Comparison of ENCODE assay signal across 19 mouse cellular contexts in genomic region chr11:114792931-114793494, GRCm38 (mm10). TPM values are rescaled to one million over a fixed set of nuclear protein-coding genes. Genes with fewer than 3 reads are reported as not detected.
DNase-seq lines count a peak whose midpoint lies in the region; ATAC-seq and TF ChIP-seq lines count a peak whose summit lies in the region.
"Had no signal": no experiment of that assay in that cellular context is flagged by ENCODE, and none has a peak within 500 bp of the region (broad histone marks: within the 10 kb centered on the region; RNA-seq: fewer than 3 reads in every experiment).

No protein-coding gene starts in this region.

- no peak overlapping the region; the same call in 1 of the 2 replicates for H3K9ac ChIP-seq in forebrain, embryonic 16.5 days (replicated peaks; ENCODE audit: low read depth, low read length)
- H3K9ac ChIP-seq in midbrain, embryonic 11.5 days (ENCODE audit: low read length): peak overlapping the region; percentile 82

- 39% methylated on average over 5 of the region's 5 CpGs for WGBS in forebrain, embryonic 16.5 days
- WGBS in midbrain, embryonic 11.5 days: 53% methylated on average over 5 of the region's 5 CpGs

- H3K9me3 ChIP-seq in forebrain, embryonic 16.5 days (ENCODE audit: control insufficient read depth, low read length): no peaks in the 10 kb centered on the region
- H3K9me3 ChIP-seq in midbrain, embryonic 11.5 days (ENCODE audit: control insufficient read depth, low read length): no peaks in the 10 kb centered on the region
- H3K9me3 ChIP-seq: megakaryocyte, embryonic 14.5 days had no signal

- no peaks in the 10 kb centered on the region for H3K36me3 ChIP-seq in forebrain, embryonic 16.5 days (ENCODE audit: control insufficient read depth, insufficient read depth)
- H3K36me3 ChIP-seq in midbrain, embryonic 11.5 days (ENCODE audit: control insufficient read depth, insufficient read depth, low read length): 0 out of 2 replicates have a peak, but pooled peaks cover 4% of the 10 kb centered on the region

- TF ChIP-seq POLR2A in bone marrow macrophage, adult 2 months (IDR thresholded peaks at IDR 0.05; ENCODE audit: borderline replicate concordance, low read depth, low read length): no peak

- H3K4me3 ChIP-seq in bone marrow macrophage, adult 2 months (ENCODE audit: insufficient read depth, low read length): no peak overlapping the region
- H3K4me3 ChIP-seq in forebrain, embryonic 16.5 days (replicated peaks; ENCODE audit: low read length): no peak overlapping the region
- H3K4me3 ChIP-seq in midbrain, embryonic 11.5 days (ENCODE audit: low read depth, low read length): peak overlapping the region; percentile 32
- H3K4me3 ChIP-seq in gastrocnemius, adult 2 months: no peak overlapping the region
- H3K4me3 ChIP-seq: erythroblast, embryonic 14.5 days had no signal

- no peak for ATAC-seq in cerebellum, adult (ENCODE audit: insufficient number of reproducible peaks, low FRiP score, low TSS enrichment)
- no peak for ATAC-seq in forebrain, embryonic 16.5 days
- ATAC-seq in midbrain, embryonic 11.5 days (ENCODE audit: low FRiP score): no peak
- no peak for ATAC-seq in monocyte, adult 5-6 weeks (replicated peaks; ENCODE audit: insufficient number of reproducible peaks, low FRiP score, low TSS enrichment, poor library complexity, severe bottlenecking)

- DNase-seq in cerebellum, adult 8-10 months: peak; percentile 47
- peak; percentile 91 for DNase-seq in midbrain, embryonic 11.5 days (ENCODE audit: low spot score, missing footprints)
- DNase-seq in gastrocnemius, adult 2 months: no peak
- DNase-seq in T-cell, adult 2 months (ENCODE audit: low spot score): no peak
- DNase-seq: adrenal gland, adult 2 months; gastrocnemius, postnatal 25 days; heart, postnatal 36 days had no signal

- peak overlapping the region; percentile 46; the same call in 1 of the 2 replicates for H3K4me2 ChIP-seq in forebrain, embryonic 16.5 days (ENCODE audit: low read length)
- H3K4me2 ChIP-seq in midbrain, embryonic 11.5 days: peak overlapping the region; percentile 84

- intact Hi-C loops in gastrocnemius, adult 2 months (cut with DNase I): no loop called here

- H3K27ac ChIP-seq in bone marrow macrophage, adult 2 months (ENCODE audit: insufficient read depth, low read depth, low read length): peak overlapping the region; percentile 45; the same call in 1 of the 2 replicates
- H3K27ac ChIP-seq in forebrain, embryonic 16.5 days (ENCODE audit: low read length): peak overlapping the region; percentile 16; the same call in 1 of the 2 replicates
- no peak overlapping the region for H3K27ac ChIP-seq in midbrain, embryonic 11.5 days (ENCODE audit: low read depth, low read length)
- no peak overlapping the region for H3K27ac ChIP-seq in gastrocnemius, adult 2 months

- no peak for TF ChIP-seq CTCF in bone marrow macrophage, adult 2 months (IDR thresholded peaks at IDR 0.05; ENCODE audit: low read depth, low read length)
- TF ChIP-seq CTCF in gastrocnemius, adult 2 months (IDR thresholded peaks at IDR 0.05): no peak

- peaks cover 13% of the 10 kb centered on the region for H3K4me1 ChIP-seq in bone marrow macrophage, adult 2 months (ENCODE audit: control insufficient read depth, insufficient read depth, low read length)
- H3K4me1 ChIP-seq in forebrain, embryonic 16.5 days (replicated peaks; ENCODE audit: control insufficient read depth, insufficient read depth, low read length): peaks cover 59% of the 10 kb centered on the region
- peaks cover 67% of the 10 kb centered on the region for H3K4me1 ChIP-seq in midbrain, embryonic 11.5 days (ENCODE audit: control insufficient read depth, insufficient read depth, low read length)

- 0 out of 2 replicates have a peak, but pooled peaks cover 8% of the 10 kb centered on the region for H3K27me3 ChIP-seq in forebrain, embryonic 16.5 days (replicated peaks; ENCODE audit: control insufficient read depth, insufficient read depth, low read length)
- H3K27me3 ChIP-seq in midbrain, embryonic 11.5 days (ENCODE audit: control insufficient read depth, insufficient read depth, low read length): peaks cover 37% of the 10 kb centered on the region

RNA-seq across cellular contexts. Expression of gene Btbd17, which starts 2.7 kb away (rescaled TPM):
- polyA plus RNA-seq in bone marrow macrophage, adult 2 months (2012; ENCODE audit: insufficient read depth, insufficient read length, missing spikeins): not detected in 2 replicates
- polyA plus RNA-seq in forebrain, embryonic 16.5 days (2015; fragmentation: Nextera tagmentation; extraction: Ambion mirVana): 18.5 and 19.4 TPM in 2 replicates
- 65.3 and 70.2 TPM in 2 replicates for polyA plus RNA-seq in midbrain, embryonic 11.5 days (2014; fragmentation: Nextera tagmentation; extraction: Ambion mirVana)
- total RNA-seq in gastrocnemius, adult 2 months (2021): not detected
- not detected in 3 replicates for total RNA-seq in monocyte, adult 5-6 weeks (2017)
- total RNA-seq: adrenal gland, adult 2 months; gastrocnemius, postnatal 25 days; heart, postnatal 36 days; MEL had no signal
- polyA plus RNA-seq: erythroblast, embryonic 14.5 days; liver, embryonic 16.5 days; thymus, postnatal 0 days had no signal

RNA-seq across cellular contexts. Expression of gene Gpr142, which starts 5.7 kb away (rescaled TPM):
- polyA plus RNA-seq in bone marrow macrophage, adult 2 months (2012; ENCODE audit: insufficient read depth, insufficient read length, missing spikeins): not detected in 2 replicates
- not detected in 2 replicates for polyA plus RNA-seq in forebrain, embryonic 16.5 days (2015; fragmentation: Nextera tagmentation; extraction: Ambion mirVana)
- polyA plus RNA-seq in midbrain, embryonic 11.5 days (2014; fragmentation: Nextera tagmentation; extraction: Ambion mirVana): 0.12 TPM in 1 of 2 replicates, not detected in the other
- total RNA-seq in gastrocnemius, adult 2 months (2021): not detected
- not detected in 3 replicates for total RNA-seq in monocyte, adult 5-6 weeks (2017)
- total RNA-seq: adrenal gland, adult 2 months; gastrocnemius, postnatal 25 days; heart, postnatal 36 days; left cerebral cortex, postnatal 25 days; MEL had no signal
- polyA plus RNA-seq: adrenal gland, adult 2 months; cortical plate, adult 2 months; erythroblast, embryonic 14.5 days; kidney, embryonic 16.5 days; liver, embryonic 16.5 days; thymus, postnatal 0 days had no signal

RNA-seq across cellular contexts. Expression of gene Kif19a, which starts 27.8 kb away (rescaled TPM):
- polyA plus RNA-seq in bone marrow macrophage, adult 2 months (2012; ENCODE audit: insufficient read depth, insufficient read length, missing spikeins): 2.5 and 3.0 TPM in 2 replicates
- polyA plus RNA-seq in forebrain, embryonic 16.5 days (2015; fragmentation: Nextera tagmentation; extraction: Ambion mirVana): 0.26 and 0.66 TPM in 2 replicates
- 0.61 and 0.94 TPM in 2 replicates for polyA plus RNA-seq in midbrain, embryonic 11.5 days (2014; fragmentation: Nextera tagmentation; extraction: Ambion mirVana)
- under 1 TPM; 0.54 to 0.56 TPM for total RNA-seq in gastrocnemius, adult 2 months (2021)
- 6.3 to 7.4 TPM (median 6.4 TPM) in 3 replicates for total RNA-seq in monocyte, adult 5-6 weeks (2017)
- total RNA-seq: MEL had no signal
- polyA plus RNA-seq: erythroblast, embryonic 14.5 days had no signal

RNA-seq across cellular contexts. Expression of gene Gprc5c, which starts 57.9 kb away (rescaled TPM):
- 35.4 and 38.0 TPM in 2 replicates for polyA plus RNA-seq in bone marrow macrophage, adult 2 months (2012; ENCODE audit: insufficient read depth, insufficient read length, missing spikeins)
- polyA plus RNA-seq in forebrain, embryonic 16.5 days (2015; fragmentation: Nextera tagmentation; extraction: Ambion mirVana): 6.1 and 7.0 TPM in 2 replicates
- polyA plus RNA-seq in midbrain, embryonic 11.5 days (2014; fragmentation: Nextera tagmentation; extraction: Ambion mirVana): 8.9 and 10.7 TPM in 2 replicates
- total RNA-seq in gastrocnemius, adult 2 months (2021): 10 to 100 TPM; 45.4 to 82.1 TPM
- total RNA-seq in monocyte, adult 5-6 weeks (2017): 0.78 to 3.1 TPM (median 1.9 TPM) in 3 replicates
- total RNA-seq: MEL had no signal

Comparison
In these comparisons a context has a peak if more than half of its experiments do, and no peak if none do; other contexts are left out.
1. DNase-seq: peak in cerebellum, adult 8-10 months (single experiment) and midbrain, embryonic 11.5 days (single experiment); none in gastrocnemius, adult 2 months (single experiment) and T-cell, adult 2 months (single experiment).
2. H3K27ac ChIP-seq: peak in bone marrow macrophage, adult 2 months (single experiment) and forebrain, embryonic 16.5 days (single experiment); none in midbrain, embryonic 11.5 days (single experiment) and gastrocnemius, adult 2 months (single experiment).
3. RNA of gene Btbd17, which starts 2.7 kb away (polyA plus RNA-seq): 65.3 to 70.2 TPM in midbrain, embryonic 11.5 days and 18.5 to 19.4 TPM in forebrain, embryonic 16.5 days; not detected in bone marrow macrophage, adult 2 months; every median in the first group is over 10 times any median in the second.